Mouse (Mus musculus) lung, adult 18-20 months (tissue): Measurements from ENCODE around the gene Ctsl.

ENCODE experiments used
- DNase-seq, 2 experiments: peaks; one replicate each; pipeline ENCODE4 v3.0.0; 2022; ENCODE audit warnings: mixed read lengths in 2 of 2

The Ctsl gene

GRCm38 (mm10) chr13:64370173-64370940 lies at the start of gene Ctsl:
Ctsl (minus strand) TSS chr13:64370890.
- DNase-seq = peak; percentile 94 to 96

DNA sequence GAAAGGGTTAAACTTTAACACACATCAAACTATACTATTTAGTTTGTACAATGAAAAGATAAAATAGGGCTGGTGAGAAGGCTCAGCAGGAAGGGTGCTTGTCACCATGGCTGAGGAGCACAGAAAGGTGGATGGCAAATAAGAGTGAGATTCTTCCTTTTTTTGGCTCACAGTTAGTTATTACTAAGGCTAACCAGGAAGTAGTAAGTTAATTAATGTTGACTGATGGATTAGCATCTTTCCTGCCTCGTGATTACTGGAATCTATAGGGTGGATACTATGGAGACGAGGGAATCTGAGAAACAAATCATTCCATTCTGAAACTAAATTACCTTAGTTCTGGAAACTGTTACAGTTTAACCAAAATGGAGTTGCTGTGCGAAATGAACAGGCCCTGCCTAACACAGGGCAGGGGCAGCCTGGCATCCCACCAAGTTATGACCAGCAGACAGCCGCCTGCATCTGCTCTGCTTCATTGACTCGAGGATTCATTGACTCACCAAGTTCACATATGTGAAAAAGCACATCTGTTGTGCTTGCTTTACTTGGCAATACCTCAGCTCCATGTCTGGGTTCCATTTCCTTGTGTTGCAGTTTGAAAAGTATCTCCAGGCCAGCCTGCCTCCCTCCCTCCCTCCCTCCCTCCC lies 46.4 kb upstream of the Ctsl start:
- DNase-seq = peak in 1 of 2 experiments; percentile 15

GRCm38 (mm10) chr13:64415659-64416058 lies 45.0 kb upstream of the Ctsl start:
- no peak for DNase-seq

DNA sequence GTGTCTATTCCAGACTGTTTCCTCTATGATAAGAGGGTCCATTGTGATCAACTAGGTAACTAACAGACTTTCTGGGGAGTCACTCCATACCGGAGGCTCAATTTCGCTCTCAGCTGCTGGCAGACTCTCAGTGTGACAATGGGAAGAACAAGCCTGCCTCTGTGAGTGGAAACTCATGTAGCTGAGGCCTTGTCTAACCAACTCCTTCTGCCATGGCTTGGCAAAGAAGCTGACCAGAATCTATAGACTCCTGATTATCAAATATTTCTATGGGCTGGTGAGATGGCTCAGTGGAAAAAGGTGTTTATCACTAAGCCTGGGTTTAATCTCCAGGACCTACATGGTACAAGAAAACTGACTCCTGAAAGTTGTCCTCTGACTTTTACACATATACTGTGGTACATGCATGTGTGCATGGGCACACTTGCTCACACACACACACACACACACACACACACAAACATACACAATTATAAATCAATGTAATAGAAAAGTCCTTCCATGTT lies 42.1 kb upstream of the Ctsl start:
- no peak for DNase-seq

DNA sequence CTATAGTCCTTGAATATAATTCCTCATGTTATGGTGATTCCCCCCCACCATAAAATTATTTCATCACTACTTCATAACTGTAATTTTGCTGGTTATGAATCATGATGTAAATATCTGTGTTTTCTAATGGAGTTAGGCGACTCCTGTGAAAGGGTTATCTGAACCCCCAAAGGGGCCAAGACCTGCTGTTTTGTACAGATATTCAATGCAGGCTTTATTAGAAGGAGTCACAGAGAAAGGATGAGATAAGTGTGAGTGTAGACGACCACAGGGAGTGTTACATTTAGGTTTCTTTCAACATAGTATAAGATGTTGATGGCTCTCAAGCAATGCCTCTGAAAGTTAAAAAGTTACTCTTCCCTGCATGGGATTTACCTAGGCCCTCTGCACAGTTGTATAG lies 40.6 kb upstream of the Ctsl start:
- no peak for DNase-seq

DNA sequence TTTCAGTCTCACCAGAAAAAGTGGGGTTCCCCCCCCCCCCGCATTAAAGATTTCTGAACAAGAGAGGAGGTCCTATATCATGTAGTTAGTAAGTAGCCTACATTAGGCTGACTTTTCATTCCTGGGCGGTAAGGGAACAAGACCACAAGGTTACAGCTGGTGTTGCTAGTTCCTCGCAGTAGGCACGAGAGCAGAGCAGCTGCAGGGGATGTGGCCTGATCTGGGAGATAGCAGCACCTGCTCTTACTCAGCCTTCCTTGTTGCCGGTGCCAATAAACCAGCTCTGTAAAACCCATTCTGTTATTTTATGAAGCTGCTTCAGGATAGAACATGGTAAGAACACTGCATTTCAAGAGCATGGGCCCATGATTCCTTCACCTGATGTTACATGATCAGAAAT lies 39.9 kb upstream of the Ctsl start:
- no peak for DNase-seq

DNA sequence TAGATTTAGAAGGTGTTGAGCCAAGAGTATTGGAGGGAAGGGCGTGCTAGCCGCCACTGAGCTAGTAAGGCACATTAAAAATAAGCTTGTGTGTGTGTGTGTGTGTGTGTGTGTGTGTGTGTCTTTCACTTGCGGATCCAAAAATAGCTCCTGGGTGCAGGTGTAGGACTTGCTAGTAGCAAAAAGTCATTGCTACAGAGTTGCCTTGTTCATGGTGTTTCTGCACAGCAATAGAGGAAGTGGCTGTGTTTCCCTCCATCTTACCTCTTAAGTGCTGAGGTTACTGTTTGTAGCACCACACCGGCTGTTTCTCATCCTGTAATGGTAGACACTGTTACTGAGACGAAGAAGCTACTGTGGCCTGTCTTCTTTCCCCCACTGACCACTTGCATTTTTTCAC lies 37.3 kb upstream of the Ctsl start:
- no peak for DNase-seq

DNA sequence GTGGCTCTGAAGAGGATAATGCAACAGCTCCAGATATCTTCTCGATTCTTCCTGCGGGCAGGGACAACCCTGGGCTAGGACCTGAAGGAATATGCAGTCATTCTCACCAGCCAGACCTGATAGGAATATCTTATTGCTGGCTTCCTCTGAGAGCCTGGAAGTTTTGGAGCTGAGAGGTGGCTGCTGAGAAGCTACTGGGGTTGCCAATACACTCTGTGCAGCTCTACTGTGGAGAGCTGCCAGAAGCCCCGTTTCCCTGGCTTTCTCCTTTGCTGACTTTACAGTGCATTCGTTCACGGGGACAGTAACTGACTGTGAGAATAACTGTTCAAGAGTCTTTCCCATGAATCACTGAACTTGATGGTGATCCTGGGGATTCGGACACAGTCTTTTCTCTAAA lies 34.9 kb upstream of the Ctsl start:
- DNase-seq = no peak

DNA sequence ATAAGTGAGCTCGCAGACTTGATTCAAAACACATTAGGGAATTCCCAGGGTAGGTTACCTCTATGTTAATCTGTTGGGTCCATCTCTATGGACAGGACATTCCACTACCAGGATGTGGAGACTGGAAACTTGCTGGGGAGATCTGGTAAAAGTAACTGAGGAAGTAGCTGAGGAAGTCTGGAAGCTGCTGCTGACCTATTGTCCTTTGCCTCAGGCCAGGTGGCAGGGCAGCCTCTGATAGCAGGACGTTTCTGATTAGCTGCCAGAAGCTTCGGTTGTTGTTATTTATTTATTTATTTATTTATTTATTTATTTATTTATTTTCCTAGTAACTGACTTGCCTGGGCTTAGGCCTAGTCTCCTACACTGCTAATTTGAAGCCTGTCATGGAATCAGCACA lies 32.8 kb upstream of the Ctsl start:
- DNase-seq = no peak

DNA sequence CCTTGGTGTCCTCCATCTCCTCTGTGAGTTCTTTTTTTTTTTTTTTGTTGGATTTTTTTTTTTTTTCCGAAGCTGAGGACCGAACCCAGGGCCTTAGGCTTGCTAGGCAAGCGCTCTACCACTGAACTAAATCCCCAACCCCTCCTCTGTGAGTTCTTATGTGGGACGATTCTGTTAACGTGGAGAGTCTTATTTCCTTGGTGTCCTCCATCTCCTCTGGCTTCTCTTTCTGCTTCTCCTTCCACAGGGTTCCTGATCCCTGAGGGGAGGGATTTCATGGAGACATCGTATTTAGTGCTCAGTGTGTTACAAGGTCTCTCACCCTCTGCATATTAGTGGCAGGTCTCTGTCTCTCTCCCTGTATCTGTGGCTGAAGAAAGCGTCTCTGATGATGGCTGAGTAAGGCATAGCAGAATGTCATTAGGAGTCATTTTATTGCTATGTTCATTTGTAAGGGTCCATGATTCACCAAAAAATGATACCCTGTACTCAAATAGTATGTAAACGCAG lies 32.3 kb upstream of the Ctsl start:
- DNase-seq = no peak

GRCm38 (mm10) chr13:64402504-64402949 lies 31.8 kb upstream of the Ctsl start:
- no peak for DNase-seq

DNA sequence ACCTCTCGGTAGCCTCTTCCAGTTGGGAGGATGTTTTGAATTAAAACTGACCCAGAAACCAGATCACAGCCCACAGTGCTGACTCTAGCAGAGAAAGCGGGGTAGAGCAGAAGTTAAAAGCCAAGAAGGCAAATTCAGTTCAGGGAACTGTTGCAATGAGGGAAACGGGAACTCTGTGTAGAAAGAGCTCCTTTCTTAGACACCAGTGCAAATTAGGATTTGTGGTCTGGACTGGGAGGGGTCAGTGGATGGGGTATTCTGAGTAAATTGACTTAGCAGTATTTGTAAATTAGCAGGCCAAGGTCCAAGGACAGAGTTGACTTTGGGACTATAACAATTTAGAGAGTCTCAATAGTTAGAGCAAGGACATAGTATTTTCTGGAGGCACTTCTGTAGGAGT lies 31.3 kb upstream of the Ctsl start:
- peak; percentile 11 to 29 for DNase-seq

DNA sequence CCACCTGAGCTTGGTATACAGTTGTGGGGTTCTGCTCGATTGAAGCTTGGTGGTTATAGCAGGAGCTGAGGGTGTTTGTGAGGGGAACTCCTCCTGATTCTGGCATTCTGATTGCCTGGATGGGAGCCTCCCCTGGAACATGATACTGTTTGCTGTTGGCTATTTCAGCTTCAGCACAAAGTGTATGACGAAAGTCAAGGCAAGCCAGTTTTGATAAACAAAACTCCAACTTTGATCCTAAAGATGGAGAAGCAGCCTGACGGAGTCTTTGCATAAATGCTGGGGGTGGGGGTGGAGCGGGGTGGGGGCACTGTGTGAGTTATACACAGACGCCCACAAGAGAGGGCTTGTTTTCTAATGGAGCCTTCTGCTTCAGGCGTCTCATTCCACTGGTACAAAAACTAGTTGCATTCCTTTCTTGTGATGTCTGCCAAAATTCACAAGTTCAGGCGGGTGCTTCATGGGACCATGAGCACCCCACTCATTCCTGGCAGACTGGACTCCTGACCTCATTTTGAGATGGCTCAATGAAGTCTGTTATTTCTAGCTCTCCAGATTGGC lies 30.2 kb upstream of the Ctsl start:
- peak; percentile 42 to 63 for DNase-seq

- no peak for DNase-seq
These were observed 29.2 kb upstream of the Ctsl start for GRCm38 (mm10) chr13:64399906-64400305.

GRCm38 (mm10) chr13:64398065-64398464 lies 27.4 kb upstream of the Ctsl start:
- DNase-seq = peak in 1 of 2 experiments; percentile 21

GRCm38 (mm10) chr13:64396979-64397378 lies 26.3 kb upstream of the Ctsl start:
- DNase-seq = no peak

GRCm38 (mm10) chr13:64388415-64388814 lies 17.7 kb upstream of the Ctsl start:
- DNase-seq = no peak

DNA sequence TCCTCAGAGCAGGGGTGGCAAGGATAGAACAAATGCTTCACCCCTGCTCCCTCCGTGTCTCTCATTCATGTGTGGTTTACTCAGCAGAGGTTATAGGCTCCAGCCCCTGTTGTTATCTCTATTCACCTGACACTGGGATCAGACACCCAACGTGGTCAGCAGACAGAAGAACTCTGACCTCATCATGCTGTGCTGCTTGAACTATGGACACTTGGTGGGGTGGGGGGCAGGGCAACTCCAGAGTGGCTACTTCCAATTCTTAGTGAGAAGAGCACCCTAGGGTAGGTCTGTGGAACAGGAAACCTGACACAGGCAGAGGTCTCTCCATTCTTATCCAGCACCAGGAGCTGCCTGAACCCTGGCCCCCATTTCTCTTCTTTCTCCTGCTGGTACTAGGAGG lies 15.4 kb upstream of the Ctsl start:
- DNase-seq = no peak

DNA sequence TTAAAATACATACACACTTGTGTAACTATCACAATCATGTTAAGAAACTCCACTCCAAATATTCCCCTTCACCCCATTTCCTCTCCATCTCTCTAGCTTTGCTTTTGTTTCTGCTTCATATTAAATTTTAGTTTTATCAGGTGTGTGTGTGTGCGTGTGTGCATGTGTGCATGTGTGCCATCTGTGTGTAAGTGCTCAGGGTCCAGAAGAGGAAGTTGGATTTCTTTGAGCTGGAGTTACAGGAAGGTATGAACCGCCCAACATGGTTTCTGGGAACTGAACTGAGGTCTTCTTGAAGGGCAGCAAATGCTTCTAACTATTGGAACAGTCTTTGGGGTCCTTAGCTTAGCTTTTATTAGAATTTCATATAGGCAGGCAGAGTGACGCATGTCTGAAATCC lies 14.2 kb upstream of the Ctsl start:
- DNase-seq = no peak

- no peak for DNase-seq
These were observed 9.6 kb upstream of the Ctsl start for GRCm38 (mm10) chr13:64380251-64380650.

GRCm38 (mm10) chr13:64378601-64379000 lies 7.9 kb upstream of the Ctsl start:
- DNase-seq = no peak

DNA sequence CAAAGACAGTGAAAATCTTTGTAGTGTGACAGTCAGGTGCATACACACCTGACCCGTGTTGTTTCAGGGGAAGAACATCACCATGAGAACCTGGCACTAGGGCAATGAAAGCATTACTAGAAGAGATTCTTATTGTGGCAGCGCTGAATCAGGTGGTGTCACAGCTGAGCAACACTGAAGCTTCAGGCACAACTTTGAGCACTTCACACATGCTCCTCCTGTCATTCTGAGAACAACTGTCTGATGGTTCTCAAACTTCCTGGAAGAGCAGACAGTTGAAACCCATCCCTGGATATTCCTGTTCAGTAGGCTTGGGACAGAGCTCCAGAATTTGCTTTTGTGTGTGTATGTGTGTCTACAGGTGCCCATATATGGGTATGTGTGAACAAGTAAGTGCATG lies 5.8 kb upstream of the Ctsl start:
- DNase-seq = no peak

- no peak for DNase-seq
These were observed 4.5 kb upstream of the Ctsl start for GRCm38 (mm10) chr13:64375160-64375559.

DNA sequence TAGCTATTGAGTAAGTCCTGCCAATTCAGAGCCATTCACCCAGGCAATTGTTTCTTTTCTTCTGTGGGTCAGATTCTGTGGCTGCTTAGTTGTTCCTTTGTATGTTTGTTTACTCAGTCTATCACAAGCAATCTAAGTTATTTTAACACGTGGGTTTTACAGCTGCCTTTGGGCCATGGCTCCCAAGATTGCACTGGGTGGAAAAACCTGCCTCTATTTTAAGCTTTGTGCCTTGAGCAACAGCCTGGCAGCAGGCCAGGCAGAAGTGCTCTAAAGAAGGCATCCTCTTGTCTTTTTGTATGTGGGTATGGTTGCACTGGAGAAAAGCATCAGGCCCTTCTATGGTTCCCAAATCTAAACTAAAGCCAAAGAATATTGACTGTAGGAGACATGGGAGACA lies 3.0 kb upstream of the Ctsl start:
- peak; percentile 40 to 56 for DNase-seq
